Mouse (Mus musculus) thymus, adult 2 months (tissue): ENCODE results near the gene Mblac1. TPM values are rescaled to one million over a fixed set of nuclear protein-coding genes. Genes with fewer than 3 reads are reported as not detected.
A peak's percentile ranks its signal among the peaks of the same experiment; 100 is the strongest.

Experiments
- DNase-seq: peaks from one replicate; pipeline ENCODE4 v3.0.0; 2021
- H3K27ac ChIP-seq: fragments of 200-500 bp; 2 replicates; pipeline ENCODE4 v1.5.1; 2012; ENCODE audit warnings: low read length, control low read depth; ENCODE audit not compliant: control insufficient read depth, insufficient read depth
- H3K27me3 ChIP-seq: fragments of 200-500 bp; 2 replicates; pipeline ENCODE4 v1.6.1; 2012; ENCODE audit warnings: mild to moderate bottlenecking, low read length, moderate library complexity, mixed read lengths; ENCODE audit not compliant: control insufficient read depth, insufficient read depth
- H3K36me3 ChIP-seq: fragments of 200-500 bp; 2 replicates; pipeline ENCODE4 v1.6.1; 2012; ENCODE audit warnings: mild to moderate bottlenecking, low read length, moderate library complexity; ENCODE audit not compliant: control insufficient read depth, insufficient read depth
- H3K4me1 ChIP-seq: fragments of 200-500 bp; replicated peaks from 2 replicates; pipeline ENCODE4 v1.6.1; 2012; ENCODE audit warnings: low read length; ENCODE audit not compliant: control insufficient read depth, insufficient read depth
- H3K4me3 ChIP-seq: fragments of 200-500 bp; 2 replicates; pipeline ENCODE4 v1.5.1; 2012; ENCODE audit warnings: mild to moderate bottlenecking, low read length, control low read depth, moderate library complexity; ENCODE audit not compliant: control insufficient read depth, insufficient read depth
- CTCF ChIP-seq: fragments of 200-500 bp; IDR thresholded peaks from 2 replicates; pipeline ENCODE4 v1.5.1; 2012; ENCODE audit warnings: mild to moderate bottlenecking, control low read depth, low read length, moderate library complexity, borderline replicate concordance; ENCODE audit not compliant: control insufficient read depth, poor library complexity, insufficient read depth; ENCODE audit errors: extremely low read depth
- POLR2A ChIP-seq: fragments of 200-500 bp; IDR thresholded peaks from 2 replicates; pipeline ENCODE4 v1.6.1; 2012; ENCODE audit warnings: mild to moderate bottlenecking, low read length, control low read depth, moderate library complexity; ENCODE audit not compliant: control insufficient read depth, poor library complexity, insufficient read depth; ENCODE audit errors: extremely low read depth
- WGBS: fragments of 180-500 bp; shearing (Covaris S2); methylation state at CpG from one replicate; pipeline ENCODE4 v1.1.7; 2018; 5-methylcytosine and 5-hydroxymethylcytosine counted together
- polyA plus RNA-seq: library from polyadenylated mRNA; depleted of rRNA; stranded (reverse); fragments of >200 nt; gene quantifications from 2 replicates; pipeline ENCODE4 v1.2.3, GENCODE M21; 2012; rRNA removed

Gene Mblac1
- 6.7 and 7.6 TPM in 2 replicates for polyA plus RNA-seq

DNA sequence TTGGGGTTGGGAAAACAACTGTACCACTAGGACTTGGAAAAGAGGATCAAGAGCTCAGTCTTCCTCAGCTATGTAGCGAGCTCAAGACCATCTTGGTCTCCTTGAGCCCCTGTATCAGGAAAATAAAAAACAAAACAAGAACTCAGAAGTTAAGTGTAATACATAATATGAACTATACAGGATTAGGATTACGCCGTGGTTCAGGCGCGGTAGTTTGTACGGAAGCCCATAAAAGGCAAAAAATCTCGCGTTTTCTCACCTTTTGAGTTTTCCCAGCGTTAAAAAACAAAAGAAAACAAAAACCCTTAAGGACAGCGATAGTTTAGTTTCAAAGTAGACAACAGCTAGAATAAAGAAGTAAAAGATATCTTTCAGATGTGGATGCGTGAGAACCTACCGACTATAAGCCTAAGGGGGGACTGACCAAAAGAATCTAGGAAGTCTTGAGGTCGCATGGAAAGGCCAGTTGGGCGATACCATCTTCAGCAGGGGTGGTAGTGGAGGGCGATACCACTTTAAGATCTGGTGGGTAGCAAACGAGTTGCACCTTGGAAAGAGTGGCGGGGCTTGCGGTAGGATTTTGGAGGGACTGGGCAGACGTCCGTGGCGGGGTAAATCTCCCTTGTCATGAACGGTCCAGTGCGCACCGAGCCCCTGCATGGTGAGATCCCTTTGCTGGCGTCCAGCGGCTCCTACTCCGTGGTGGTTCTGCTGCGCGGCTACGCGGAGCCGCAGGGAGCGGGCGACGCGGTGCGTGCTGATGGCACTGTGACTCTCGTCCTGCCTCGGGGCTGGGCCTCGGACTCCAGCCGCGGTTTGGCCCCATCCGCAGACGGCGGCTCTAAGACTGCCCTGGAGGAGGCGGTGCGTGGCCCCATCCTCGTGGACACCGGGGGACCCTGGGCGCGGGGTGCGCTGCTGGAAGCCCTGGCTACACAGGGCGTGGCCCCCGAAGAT lies at the start of gene Mblac1:
Gene Mblac1 (plus strand): TSS at position 544 of the 957 bp plus-strand sequence.
- Histone ChIP-seq H3K36me3 (no peaks in the 10 kb centered on the region), H3K4me1 (peaks cover 5% of the 10 kb centered on the region), H3K27ac (no peak within 1 kb of the TSS), H3K4me3 (peak within 1 kb of the TSS; percentile 54), H3K27me3 (no peaks in the 10 kb centered on the region)
- WGBS, result 3% methylated on average over 54 of the region's 54 CpGs
- peak; percentile 83 for DNase-seq
- peak; percentile 17; the same call in 1 of the 2 replicates for TF ChIP-seq POLR2A
- TF ChIP-seq CTCF, result 0 out of 2 replicates have a peak, but pooled peaks have one; percentile 60

DNA sequence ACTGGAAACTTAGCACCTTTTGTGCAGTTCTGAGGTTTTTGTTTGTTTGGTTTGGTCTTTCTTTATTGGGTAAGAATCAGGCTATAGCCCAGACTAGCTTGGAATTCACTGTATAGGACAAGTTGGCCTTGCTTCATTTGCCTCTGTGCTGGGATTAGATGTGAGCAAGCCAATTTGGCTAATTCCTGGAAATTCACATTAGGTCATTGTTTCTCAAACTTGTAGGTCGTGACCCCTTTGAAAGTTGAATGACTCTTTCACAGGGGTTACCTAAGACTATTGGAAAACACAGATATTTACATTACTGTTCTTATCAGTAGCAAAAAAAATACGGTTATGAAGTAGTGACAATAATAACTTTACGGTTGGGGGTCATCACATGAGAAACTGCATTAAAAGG lies 39.7 kb upstream of the Mblac1 start:
- no peak overlapping the region for H3K4me3 ChIP-seq
- peaks cover 17% of the 10 kb centered on the region for H3K36me3 ChIP-seq
- no peak for TF ChIP-seq POLR2A
- no peak for TF ChIP-seq CTCF
- no peaks in the 10 kb centered on the region; the same call in 1 of the 2 replicates for H3K4me1 ChIP-seq
- H3K27me3 ChIP-seq, result no peaks in the 10 kb centered on the region
- WGBS, result 90% methylated on average over 3 of the region's 3 CpGs
- H3K27ac ChIP-seq, result no peak overlapping the region
- DNase-seq, result no peak

DNA sequence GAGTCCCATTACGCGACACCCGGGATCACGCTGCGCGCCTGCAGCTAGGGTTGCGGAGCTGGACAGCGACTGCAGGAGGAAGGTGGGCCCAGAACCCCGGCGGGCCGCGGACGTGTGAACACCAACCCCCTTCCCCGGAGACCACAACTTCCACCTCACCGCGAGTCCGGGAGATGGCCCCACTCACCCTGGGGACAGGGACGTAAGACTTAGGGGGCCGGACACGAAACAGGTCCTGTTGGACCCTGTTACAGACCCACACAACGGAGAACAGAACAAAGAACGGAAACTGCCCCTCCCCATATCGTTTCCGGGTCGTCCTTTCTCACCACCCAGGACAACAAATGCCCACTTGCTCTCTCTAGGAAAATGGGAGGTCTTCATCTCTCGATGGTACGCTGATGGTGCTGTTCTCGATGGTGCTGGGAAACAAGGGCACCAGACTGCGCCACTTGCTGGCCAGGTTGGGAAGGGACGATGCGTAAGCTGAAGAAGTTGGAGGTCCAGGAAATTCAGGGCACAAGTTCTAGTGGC lies 38.6 kb upstream of the Mblac1 start, which contains the start of gene Zfp113:
Gene Zfp113 (minus strand): TSS at position 302 of the 534 bp plus-strand sequence.
- Histone ChIP-seq H3K27ac (peak within 1 kb of the TSS; percentile 33), H3K27me3 (no peaks in the 10 kb centered on the region), H3K36me3 (peaks cover 13% of the 10 kb centered on the region), H3K4me3 (peak within 1 kb of the TSS; percentile 85), H3K4me1 (no peaks in the 10 kb centered on the region; the same call in 1 of the 2 replicates)
- TF ChIP-seq POLR2A, result no peak
- TF ChIP-seq CTCF, result peak; percentile 75; the same call in 1 of the 2 replicates
- DNase-seq, result peak; percentile 91
- WGBS, result under 1% methylated on average over 31 of the region's 31 CpGs

DNA sequence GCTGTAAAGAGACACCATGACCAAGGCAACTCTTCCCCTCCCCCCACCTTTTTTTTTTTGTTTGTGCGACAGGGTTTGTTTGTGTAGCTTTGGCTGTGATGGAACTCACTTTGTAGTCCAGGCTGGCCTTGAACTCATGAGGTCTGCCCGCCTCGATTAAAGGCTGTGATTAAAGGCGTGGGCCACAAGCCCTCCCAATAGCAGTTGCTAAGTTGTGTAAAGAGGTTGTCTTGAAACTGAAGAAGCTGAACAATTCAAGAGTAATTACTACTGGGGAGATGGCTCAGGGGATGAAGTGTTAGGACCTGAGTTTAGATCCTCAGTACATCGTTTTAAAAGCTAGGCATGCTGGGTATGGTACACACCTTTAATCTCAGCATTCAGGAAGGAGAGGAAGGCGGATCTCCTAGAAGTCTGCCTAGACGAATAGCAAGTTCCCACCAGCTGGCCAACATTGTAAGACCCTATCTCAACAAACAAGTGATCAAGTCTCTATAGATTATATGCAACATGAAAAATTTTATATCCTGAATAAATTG lies 33.8 kb upstream of the Mblac1 start:
- DNase-seq, result no peak
- WGBS, result 64% methylated on average over 7 of the region's 7 CpGs
- Histone ChIP-seq H3K4me1 (peaks cover 4% of the 10 kb centered on the region), H3K36me3 (peaks cover 24% of the 10 kb centered on the region), H3K27ac (no peak overlapping the region), H3K4me3 (no peak overlapping the region), H3K27me3 (no peaks in the 10 kb centered on the region)
- no peak for TF ChIP-seq CTCF

DNA sequence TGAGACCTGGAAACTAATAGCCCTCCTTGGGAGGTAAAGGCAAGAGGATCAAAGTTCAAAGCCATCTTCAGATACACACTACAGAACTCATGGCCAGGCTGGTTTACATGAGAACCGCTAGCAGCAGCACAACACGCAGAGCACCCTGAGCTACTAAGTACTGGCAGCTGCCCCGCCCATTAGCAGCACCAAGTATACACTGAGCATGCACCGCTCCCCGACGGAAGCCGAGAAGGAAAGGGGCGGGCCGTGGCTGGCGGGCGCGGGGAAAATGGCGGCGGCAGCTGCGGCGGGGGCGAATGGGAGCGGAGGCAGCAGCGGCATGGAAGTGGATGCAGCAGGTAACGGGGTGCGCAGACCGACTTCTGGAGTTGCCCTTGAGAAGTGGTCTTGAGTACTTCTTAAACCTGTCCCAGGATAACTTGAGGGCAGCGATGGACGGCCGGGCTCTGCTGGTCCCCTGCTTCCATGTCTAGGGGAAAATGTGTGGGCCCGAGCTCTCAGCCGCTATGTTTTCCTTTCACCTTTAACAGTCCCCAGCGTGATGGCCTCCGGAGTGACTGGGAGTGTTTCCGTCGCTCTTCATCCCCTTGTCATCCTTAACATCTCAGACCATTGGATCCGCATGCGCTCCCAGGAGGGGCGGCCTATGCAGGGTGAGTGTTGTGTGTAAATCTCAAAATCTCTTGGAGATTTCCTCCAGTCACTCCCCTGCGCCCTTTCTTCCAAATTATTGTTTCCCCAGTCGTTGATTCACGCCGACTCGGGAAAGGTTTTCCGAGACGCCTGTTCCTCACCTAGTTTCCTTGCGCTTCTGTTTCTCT lies 33.1 kb upstream of the Mblac1 start, which contains the start of gene Cops6:
Gene Cops6 (plus strand): TSS at position 230 of the 824 bp plus-strand sequence.
- peaks cover 32% of the 10 kb centered on the region for H3K36me3 ChIP-seq
- DNase-seq, result peak; percentile 97
- 1% methylated on average over 42 of the region's 42 CpGs for WGBS
- H3K4me3 ChIP-seq, result peak within 1 kb of the TSS; percentile 88
- H3K27ac ChIP-seq, result peak within 1 kb of the TSS; percentile 1; the same call in 1 of the 2 replicates
- peaks cover 4% of the 10 kb centered on the region for H3K4me1 ChIP-seq
- peak; percentile 79 for TF ChIP-seq POLR2A
- TF ChIP-seq CTCF, result 0 out of 2 replicates have a peak, but pooled peaks have one; percentile 33
- H3K27me3 ChIP-seq, result no peaks in the 10 kb centered on the region
